Mouse (Mus musculus) heart, embryonic 15.5 days (tissue): ENCODE data around the gene Dennd1c. TPM values are rescaled to one million over a fixed set of nuclear protein-coding genes. Genes with fewer than 3 reads are reported as not detected.

ENCODE experiments used
- ATAC-seq: fragments of 200-750 bp; cut with Nextera tagmentation; replicated peaks from 2 replicates; pipeline ENCODE4 v1.8.0; 2017; ENCODE audit warnings: low read depth, moderate TSS enrichment; ENCODE audit not compliant: insufficient number of reproducible peaks, insufficient read depth, low FRiP score
- H3K27ac ChIP-seq: fragments of 300-500 bp; sonication (generic); 2 replicates; pipeline ENCODE4 v1.5.1; 2015; ENCODE audit warnings: mild to moderate bottlenecking, inconsistent platforms
- H3K27me3 ChIP-seq: fragments of 300-500 bp; sonication (generic); 2 replicates; pipeline ENCODE4 v1.6.1; 2015; ENCODE audit warnings: inconsistent platforms
- H3K36me3 ChIP-seq: fragments of 300-500 bp; sonication (generic); 2 replicates; pipeline ENCODE4 v1.6.1; 2015; ENCODE audit warnings: mild to moderate bottlenecking, inconsistent platforms
- H3K4me1 ChIP-seq: fragments of 300-500 bp; sonication (generic); replicated peaks from 2 replicates; pipeline ENCODE4 v1.6.1; 2015; ENCODE audit warnings: inconsistent platforms
- H3K4me2 ChIP-seq: fragments of 300-500 bp; sonication (generic); 2 replicates; pipeline ENCODE4 v1.6.1; 2015; ENCODE audit warnings: inconsistent platforms, mild to moderate bottlenecking, moderate library complexity
- H3K4me3 ChIP-seq: fragments of 300-500 bp; sonication (generic); 2 replicates; pipeline ENCODE4 v1.5.1; 2015; ENCODE audit warnings: mild to moderate bottlenecking, inconsistent platforms
- H3K9ac ChIP-seq: fragments of 300-500 bp; sonication (generic); 2 replicates; pipeline ENCODE4 v1.6.1; 2015; ENCODE audit warnings: mild to moderate bottlenecking, inconsistent platforms
- H3K9me3 ChIP-seq: fragments of 300-500 bp; sonication (generic); replicated peaks from 2 replicates; pipeline ENCODE4 v1.6.1; 2016; ENCODE audit warnings: inconsistent platforms
- WGBS: fragments of 180-500 bp; shearing (Covaris S2); methylation state at CpG from one replicate; pipeline ENCODE4 v1.1.7; 2015; ENCODE audit warnings: mixed read lengths; 5-methylcytosine and 5-hydroxymethylcytosine counted together
- polyA plus RNA-seq: library from polyadenylated mRNA; unstranded; fragments of >200 nt; fragmentation: Nextera tagmentation; extraction: Ambion mirVana; gene quantifications from 2 replicates; pipeline ENCODE4 v1.2.1, GENCODE M21; 2015

Gene Dennd1c
- polyA plus RNA-seq, 1 experiment from 2014 or later: 0.64 TPM

GRCm38 (mm10) chr17:57087049-57087832 is 8.9 kb upstream of the Dennd1c start, which contains the start of gene Tubb4a:
Tubb4a (minus strand) TSS chr17:57087782.
- H3K4me2 ChIP-seq: peak within 1 kb of the TSS; percentile 63
- no peaks in the 10 kb centered on the region for H3K9me3 ChIP-seq
- 2% methylated on average over 31 of the region's 31 CpGs for WGBS
- H3K4me1 ChIP-seq: peaks cover 8% of the 10 kb centered on the region
- peaks cover 29% of the 10 kb centered on the region for H3K27me3 ChIP-seq
- peak; percentile 58; the same call in 1 of the 2 replicates for ATAC-seq
- H3K36me3 ChIP-seq: no peaks in the 10 kb centered on the region
- H3K9ac ChIP-seq: peak within 1 kb of the TSS; percentile 32; the same call in 1 of the 2 replicates
- H3K4me3 ChIP-seq: peak within 1 kb of the TSS; percentile 42
- H3K27ac ChIP-seq: no peak within 1 kb of the TSS

- no peak for ATAC-seq
- WGBS: 82% methylated on average over 11 of the region's 11 CpGs
- H3K9ac ChIP-seq: no peak overlapping the region
- H3K4me1 ChIP-seq: peaks cover 8% of the 10 kb centered on the region
- no peaks in the 10 kb centered on the region for H3K9me3 ChIP-seq
- H3K27ac ChIP-seq: no peak overlapping the region
- H3K27me3 ChIP-seq: peaks cover 29% of the 10 kb centered on the region
- no peak overlapping the region for H3K4me3 ChIP-seq
- no peaks in the 10 kb centered on the region for H3K36me3 ChIP-seq
- no peak overlapping the region for H3K4me2 ChIP-seq
These were observed 7.8 kb upstream of the Dennd1c start for GRCm38 (mm10) chr17:57085970-57086757.

- Histone ChIP-seq H3K27me3 (peaks cover 9% of the 10 kb centered on the region), H3K4me3 (no peak overlapping the region), H3K4me2 (no peak overlapping the region), H3K36me3 (no peaks in the 10 kb centered on the region), H3K9ac (no peak overlapping the region), H3K9me3 (no peaks in the 10 kb centered on the region), H3K27ac (no peak overlapping the region), H3K4me1 (peaks cover 8% of the 10 kb centered on the region)
- ATAC-seq: no peak
- 71% methylated on average over 5 of the region's 5 CpGs for WGBS
These were observed 4.2 kb upstream of the Dennd1c start for GRCm38 (mm10) chr17:57082481-57082880.

DNA sequence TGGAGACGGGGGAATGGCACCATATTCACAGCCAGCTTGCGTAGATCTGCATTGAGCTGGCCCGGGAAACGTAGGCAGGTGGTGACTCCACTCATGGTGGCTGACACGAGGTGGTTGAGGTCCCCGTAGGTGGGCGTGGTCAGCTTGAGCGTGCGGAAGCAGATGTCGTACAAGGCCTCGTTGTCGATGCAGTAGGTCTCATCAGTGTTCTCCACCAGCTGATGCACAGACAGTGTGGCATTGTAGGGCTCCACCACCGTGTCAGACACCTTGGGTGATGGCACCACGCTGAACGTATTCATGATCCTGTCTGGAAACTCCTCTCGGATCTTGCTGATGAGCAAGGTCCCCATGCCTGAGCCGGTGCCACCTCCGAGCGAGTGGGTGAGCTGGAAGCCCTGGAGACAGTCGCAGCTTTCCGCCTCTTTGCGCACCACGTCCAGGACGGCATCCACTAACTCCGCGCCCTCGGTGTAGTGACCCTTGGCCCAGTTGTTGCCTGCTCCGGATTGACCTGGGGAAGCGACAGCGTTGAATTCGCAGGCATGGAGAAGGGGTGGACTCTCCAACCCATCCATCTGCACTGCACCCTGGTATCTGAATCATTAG is 3.0 kb upstream of the Dennd1c start:
- Histone ChIP-seq H3K27ac (no peak overlapping the region), H3K9me3 (no peaks in the 10 kb centered on the region), H3K4me1 (no peaks in the 10 kb centered on the region), H3K36me3 (no peaks in the 10 kb centered on the region), H3K9ac (no peak overlapping the region), H3K27me3 (0 out of 2 replicates have a peak, but pooled peaks cover 3% of the 10 kb centered on the region), H3K4me2 (no peak overlapping the region), H3K4me3 (no peak overlapping the region)
- WGBS: 87% methylated on average over 31 of the region's 31 CpGs
- no peak for ATAC-seq

- Histone ChIP-seq H3K36me3 (no peaks in the 10 kb centered on the region), H3K4me3 (no peak overlapping the region), H3K27ac (no peak overlapping the region), H3K27me3 (0 out of 2 replicates have a peak, but pooled peaks cover 3% of the 10 kb centered on the region), H3K4me2 (no peak overlapping the region), H3K4me1 (no peaks in the 10 kb centered on the region), H3K9ac (no peak overlapping the region), H3K9me3 (no peaks in the 10 kb centered on the region)
- ATAC-seq: no peak
- WGBS: 70% methylated on average over 3 of the region's 3 CpGs
These were observed 1.6 kb upstream of the Dennd1c start for GRCm38 (mm10) chr17:57079919-57080318.

DNA sequence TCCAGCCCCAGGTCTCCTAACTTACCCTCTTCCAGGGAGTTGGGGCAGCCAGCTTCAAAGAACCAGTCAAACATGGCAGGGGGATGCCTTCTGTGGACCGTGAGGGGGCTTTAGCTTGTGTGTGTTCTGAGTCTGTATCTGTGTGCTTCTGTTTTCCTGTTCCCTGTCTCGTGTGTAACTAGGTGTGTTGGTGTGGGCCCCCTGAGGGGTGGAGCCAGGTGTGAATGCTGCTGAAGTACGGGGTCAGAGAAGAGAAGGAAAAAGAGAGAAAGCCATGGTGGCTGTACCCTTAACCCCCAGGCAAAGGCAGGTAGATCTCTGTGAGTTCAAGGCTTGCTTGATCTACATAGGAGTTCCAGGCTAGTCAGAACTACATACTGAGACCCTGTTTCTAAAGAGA is 1.4 kb downstream of the Dennd1c start:
- 54% methylated on average over 3 of the region's 3 CpGs for WGBS
- no peak for ATAC-seq
- Histone ChIP-seq H3K9me3 (no peaks in the 10 kb centered on the region), H3K27me3 (0 out of 2 replicates have a peak, but pooled peaks cover 3% of the 10 kb centered on the region), H3K4me1 (no peaks in the 10 kb centered on the region), H3K4me2 (no peak overlapping the region), H3K36me3 (no peaks in the 10 kb centered on the region), H3K9ac (no peak overlapping the region), H3K4me3 (no peak overlapping the region), H3K27ac (no peak overlapping the region)

DNA sequence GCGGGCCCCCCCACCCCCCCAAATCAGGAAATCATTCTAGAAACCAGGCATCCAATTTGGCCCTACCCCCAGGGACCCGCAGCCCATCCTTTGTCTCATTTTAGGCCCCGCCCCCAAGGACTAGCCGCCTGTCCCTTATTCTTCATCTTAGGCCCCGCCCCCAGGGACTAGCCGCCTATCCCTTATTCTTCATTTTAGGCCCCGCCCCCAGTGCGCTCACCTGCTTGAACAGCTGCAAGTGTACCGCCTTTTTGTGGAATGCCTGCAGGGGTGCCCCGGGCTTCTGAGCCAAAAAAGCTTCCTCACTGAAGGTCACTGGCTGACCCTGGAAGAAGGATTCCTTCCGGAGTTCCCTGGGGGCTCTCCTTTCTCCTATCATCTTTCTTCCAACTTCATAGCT is 7.6 kb downstream of the Dennd1c start:
- 5% methylated on average over 11 of the region's 11 CpGs for WGBS
- no peak for ATAC-seq
- Histone ChIP-seq H3K4me1 (no peaks in the 10 kb centered on the region; the same call in 1 of the 2 replicates), H3K4me2 (no peak overlapping the region), H3K9ac (no peak overlapping the region), H3K4me3 (no peak overlapping the region), H3K27me3 (peaks cover 32% of the 10 kb centered on the region), H3K36me3 (no peaks in the 10 kb centered on the region), H3K9me3 (no peaks in the 10 kb centered on the region), H3K27ac (no peak overlapping the region)

DNA sequence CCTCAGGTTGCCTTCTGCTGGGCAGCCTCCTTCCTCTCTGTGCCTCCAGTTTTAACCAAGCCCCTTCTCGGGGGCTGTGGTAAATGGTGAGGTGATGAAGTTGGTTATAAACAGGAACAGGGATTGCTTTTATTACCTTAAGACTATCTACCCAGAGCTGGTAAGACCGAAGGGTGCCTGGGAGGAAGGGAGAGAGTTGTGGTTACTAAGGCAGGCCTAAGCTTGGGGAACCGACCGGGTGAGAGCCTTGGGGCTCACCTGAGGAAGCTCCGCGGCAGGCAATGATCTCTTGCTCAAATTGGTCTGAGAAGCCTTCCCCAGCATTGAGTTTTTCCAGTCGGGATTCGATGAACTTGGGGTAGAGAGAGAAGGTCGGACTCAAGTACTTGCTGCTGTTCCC is 8.0 kb downstream of the Dennd1c start:
- Histone ChIP-seq H3K36me3 (no peaks in the 10 kb centered on the region), H3K27ac (no peak overlapping the region), H3K4me3 (no peak overlapping the region), H3K9me3 (no peaks in the 10 kb centered on the region), H3K4me2 (no peak overlapping the region), H3K4me1 (no peaks in the 10 kb centered on the region; the same call in 1 of the 2 replicates), H3K27me3 (peaks cover 36% of the 10 kb centered on the region), H3K9ac (no peak overlapping the region)
- 15% methylated on average over 9 of the region's 9 CpGs for WGBS
- ATAC-seq: no peak

DNA sequence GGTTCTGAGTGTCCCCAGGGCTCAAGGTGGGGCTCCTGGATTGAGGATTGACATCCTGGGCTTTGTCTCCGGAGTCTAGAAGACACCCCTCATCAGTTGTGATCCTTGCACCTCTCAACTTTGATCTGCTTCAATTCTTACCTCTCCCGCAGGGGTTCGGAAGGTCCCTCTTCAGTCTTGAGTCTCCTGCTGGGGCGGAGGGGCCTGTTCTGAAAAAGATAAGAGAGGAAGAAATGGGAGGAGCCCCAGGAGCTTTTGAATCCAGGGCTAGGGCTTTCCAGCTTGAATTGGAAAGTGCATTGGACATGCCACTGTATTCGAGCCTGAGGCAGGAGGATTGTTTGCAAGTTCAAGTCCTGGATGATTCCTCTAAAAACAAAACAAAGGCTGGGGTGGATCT is 11.4 kb downstream of the Dennd1c start:
- H3K4me1 ChIP-seq: peaks cover 8% of the 10 kb centered on the region
- no peak overlapping the region for H3K4me2 ChIP-seq
- ATAC-seq: no peak
- H3K9me3 ChIP-seq: no peaks in the 10 kb centered on the region
- H3K27me3 ChIP-seq: peaks cover 62% of the 10 kb centered on the region
- no peak overlapping the region for H3K9ac ChIP-seq
- no peak overlapping the region for H3K27ac ChIP-seq
- 46% methylated on average over 5 of the region's 5 CpGs for WGBS
- no peak overlapping the region for H3K4me3 ChIP-seq
- H3K36me3 ChIP-seq: no peaks in the 10 kb centered on the region

DNA sequence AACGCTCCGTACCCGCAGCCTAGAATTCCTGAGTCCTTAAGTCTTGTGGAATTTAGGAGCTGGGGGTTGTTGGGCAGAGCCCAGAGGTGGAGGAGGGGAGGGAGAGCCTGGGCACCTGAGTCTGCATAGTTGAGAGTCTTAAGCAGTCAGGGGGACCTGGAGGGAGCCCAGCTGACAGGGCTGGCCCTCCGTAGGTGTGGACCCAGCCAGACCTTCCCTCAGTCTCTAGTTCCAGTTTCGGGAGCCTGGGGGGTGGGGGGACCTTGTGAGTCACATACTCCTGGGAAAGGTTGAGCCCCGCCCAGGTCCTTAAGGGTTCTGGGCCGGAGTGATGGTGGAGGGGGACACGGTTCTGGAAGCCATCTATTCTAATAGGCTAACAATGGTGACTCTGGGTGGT is 15.3 kb downstream of the Dennd1c start:
- peaks cover 50% of the 10 kb centered on the region for H3K27me3 ChIP-seq

GRCm38 (mm10) chr17:57062548-57062947 is 15.8 kb downstream of the Dennd1c start:
- Histone ChIP-seq H3K9me3 (no peaks in the 10 kb centered on the region), H3K4me1 (peaks cover 36% of the 10 kb centered on the region), H3K27ac (no peak overlapping the region), H3K4me3 (peak overlapping the region; percentile 41), H3K4me2 (peak overlapping the region; percentile 80), H3K9ac (peak overlapping the region; percentile 35), H3K36me3 (no peaks in the 10 kb centered on the region), H3K27me3 (peaks cover 47% of the 10 kb centered on the region)
- no peak for ATAC-seq
- 1% methylated on average over 22 of the region's 22 CpGs for WGBS

More for the DNA sequence above, 15.3 kb downstream of the Dennd1c start:
- H3K9me3 ChIP-seq: no peaks in the 10 kb centered on the region
- H3K4me1 ChIP-seq: peaks cover 32% of the 10 kb centered on the region
- no peak overlapping the region for H3K27ac ChIP-seq
- no peak overlapping the region for H3K4me2 ChIP-seq
- ATAC-seq: no peak
- 18% methylated on average over 8 of the region's 8 CpGs for WGBS
- H3K4me3 ChIP-seq: 0 out of 2 replicates have a peak overlapping the region, but pooled peaks have one; percentile 41
- no peaks in the 10 kb centered on the region for H3K36me3 ChIP-seq
- no peak overlapping the region for H3K9ac ChIP-seq
